Mouse (Mus musculus) midbrain, embryonic 16.5 days (tissue): Measurements from ENCODE around the gene Nrtn. TPM values are rescaled to one million over a fixed set of nuclear protein-coding genes. Genes with fewer than 3 reads are reported as not detected.
A peak's percentile ranks its signal among the peaks of the same experiment; 100 is the strongest.

ENCODE experiments used
- ATAC-seq: fragments of 200-750 bp; cut with Nextera tagmentation; 2 replicates; pipeline ENCODE4 v1.8.0; 2017; ENCODE audit warnings: moderate TSS enrichment
- H3K27ac ChIP-seq: fragments of 300-500 bp; sonication (generic); 2 replicates; pipeline ENCODE4 v1.5.1; 2014; ENCODE audit warnings: mild to moderate bottlenecking, low read length, mixed read lengths
- H3K27me3 ChIP-seq: fragments of 300-500 bp; sonication (generic); 2 replicates; pipeline ENCODE4 v1.6.1; 2014; ENCODE audit warnings: low read depth, low read length, mixed read lengths; ENCODE audit not compliant: control insufficient read depth, insufficient read depth
- H3K36me3 ChIP-seq: fragments of 300-500 bp; sonication (generic); 2 replicates; pipeline ENCODE4 v1.6.1; 2014; ENCODE audit warnings: mild to moderate bottlenecking, low read length, moderate library complexity, mixed read lengths; ENCODE audit not compliant: control insufficient read depth, insufficient read depth
- H3K4me1 ChIP-seq: fragments of 300-500 bp; sonication (generic); 2 replicates; pipeline ENCODE4 v1.6.1; 2014; ENCODE audit warnings: mild to moderate bottlenecking, low read length, mixed read lengths; ENCODE audit not compliant: control insufficient read depth, insufficient read depth
- H3K4me2 ChIP-seq: fragments of 300-500 bp; sonication (generic); 2 replicates; pipeline ENCODE4 v1.6.1; 2014; ENCODE audit warnings: mild to moderate bottlenecking, low read length, mixed read lengths
- H3K4me3 ChIP-seq: fragments of 300-500 bp; sonication (generic); 2 replicates; pipeline ENCODE4 v1.5.1; 2014; ENCODE audit warnings: low read depth, mild to moderate bottlenecking, low read length, moderate library complexity, mixed read lengths
- H3K9ac ChIP-seq: fragments of 300-500 bp; sonication (generic); 2 replicates; pipeline ENCODE4 v1.6.1; 2014; ENCODE audit warnings: low read depth, low read length, mixed read lengths
- H3K9me3 ChIP-seq: fragments of 300-500 bp; sonication (generic); replicated peaks from 2 replicates; pipeline ENCODE4 v1.6.1; 2014; ENCODE audit warnings: mild to moderate bottlenecking, low read length, mixed read lengths; ENCODE audit not compliant: control insufficient read depth, poor library complexity, severe bottlenecking
- WGBS: fragments of 180-500 bp; shearing (Covaris S2); extraction: QIAGEN DNeasy Blood & Tissue Kit; methylation state at CpG from one replicate; pipeline ENCODE4 v1.1.7; 2014; 5-methylcytosine and 5-hydroxymethylcytosine counted together
- polyA plus RNA-seq: library from polyadenylated mRNA; unstranded; fragments of >200 nt; fragmentation: Nextera tagmentation; extraction: Ambion mirVana; gene quantifications from 2 replicates; pipeline ENCODE4 v1.2.1, GENCODE M21; 2015

Nrtn gene
- polyA plus RNA-seq, result 2.5 and 4.0 TPM in 2 replicates

GRCm38 (mm10) chr17:56757416-56758123 lies at the start of gene Nrtn:
Gene Nrtn, minus strand, starts transcription at chr17:56757530.
- under 1% methylated on average over 40 of the region's 48 CpGs for WGBS
- Histone ChIP-seq H3K27me3 (peaks cover 60% of the 10 kb centered on the region), H3K4me1 (peaks cover 17% of the 10 kb centered on the region), H3K27ac (no peak within 1 kb of the TSS), H3K36me3 (no peaks in the 10 kb centered on the region), H3K4me2 (peak within 1 kb of the TSS; percentile 86), H3K9me3 (no peaks in the 10 kb centered on the region), H3K4me3 (peak within 1 kb of the TSS; percentile 47), H3K9ac (peak within 1 kb of the TSS; percentile 61)
- no peak for ATAC-seq

GRCm38 (mm10) chr17:56805784-56806183 lies 48.5 kb upstream of the Nrtn start:
- Histone ChIP-seq H3K4me1 (peaks cover 13% of the 10 kb centered on the region), H3K4me3 (no peak overlapping the region), H3K27me3 (no peaks in the 10 kb centered on the region), H3K27ac (no peak overlapping the region), H3K9me3 (no peaks in the 10 kb centered on the region), H3K9ac (no peak overlapping the region), H3K4me2 (no peak overlapping the region), H3K36me3 (no peaks in the 10 kb centered on the region)
- no peak for ATAC-seq
- WGBS, result 94% methylated on average over 1 of the region's 1 CpGs

- Histone ChIP-seq H3K36me3 (no peaks in the 10 kb centered on the region), H3K27ac (no peak overlapping the region), H3K9me3 (no peaks in the 10 kb centered on the region), H3K4me3 (no peak overlapping the region), H3K4me1 (peaks cover 5% of the 10 kb centered on the region; the same call in 1 of the 2 replicates), H3K4me2 (no peak overlapping the region), H3K9ac (no peak overlapping the region), H3K27me3 (no peaks in the 10 kb centered on the region)
- ATAC-seq, result no peak
- WGBS, result 72% methylated on average over 5 of the region's 5 CpGs
These were observed 47.6 kb upstream of the Nrtn start for GRCm38 (mm10) chr17:56804952-56805351.

- H3K27ac ChIP-seq, result no peak overlapping the region
- WGBS, result 83% methylated on average over 8 of the region's 8 CpGs
These were observed 44.7 kb upstream of the Nrtn start for GRCm38 (mm10) chr17:56802065-56802464.

GRCm38 (mm10) chr17:56799276-56799675 lies 41.9 kb upstream of the Nrtn start:
- no peak overlapping the region for H3K9ac ChIP-seq
- no peak overlapping the region for H3K4me2 ChIP-seq
- no peaks in the 10 kb centered on the region for H3K9me3 ChIP-seq
- no peak for ATAC-seq
- no peak overlapping the region for H3K4me3 ChIP-seq
- H3K4me1 ChIP-seq, result no peaks in the 10 kb centered on the region
- no peak overlapping the region for H3K27ac ChIP-seq
- H3K27me3 ChIP-seq, result no peaks in the 10 kb centered on the region
- 74% methylated on average over 3 of the region's 3 CpGs for WGBS
- no peaks in the 10 kb centered on the region for H3K36me3 ChIP-seq

More at GRCm38 (mm10) chr17:56802065-56802464, 44.7 kb upstream of the Nrtn start:
- no peaks in the 10 kb centered on the region for H3K4me1 ChIP-seq
- no peaks in the 10 kb centered on the region for H3K27me3 ChIP-seq
- H3K4me2 ChIP-seq, result no peak overlapping the region
- no peak overlapping the region for H3K4me3 ChIP-seq
- ATAC-seq, result no peak
- H3K36me3 ChIP-seq, result no peaks in the 10 kb centered on the region
- no peak overlapping the region for H3K9ac ChIP-seq
- H3K9me3 ChIP-seq, result no peaks in the 10 kb centered on the region

GRCm38 (mm10) chr17:56793614-56794319 lies 36.4 kb upstream of the Nrtn start:
- no peak for ATAC-seq
- Histone ChIP-seq H3K27me3 (no peaks in the 10 kb centered on the region), H3K27ac (no peak overlapping the region), H3K9me3 (no peaks in the 10 kb centered on the region), H3K4me3 (no peak overlapping the region), H3K36me3 (no peaks in the 10 kb centered on the region), H3K4me2 (no peak overlapping the region), H3K4me1 (no peaks in the 10 kb centered on the region), H3K9ac (no peak overlapping the region)
- WGBS, result 67% methylated on average over 6 of the region's 6 CpGs

- 81% methylated on average over 3 of the region's 3 CpGs for WGBS
- Histone ChIP-seq H3K9me3 (no peaks in the 10 kb centered on the region), H3K4me1 (no peaks in the 10 kb centered on the region), H3K9ac (no peak overlapping the region), H3K4me2 (no peak overlapping the region), H3K27ac (no peak overlapping the region), H3K27me3 (no peaks in the 10 kb centered on the region), H3K4me3 (no peak overlapping the region), H3K36me3 (no peaks in the 10 kb centered on the region)
- no peak for ATAC-seq
These were observed 35.3 kb upstream of the Nrtn start for GRCm38 (mm10) chr17:56792588-56792987.

GRCm38 (mm10) chr17:56789286-56789685 lies 32.0 kb upstream of the Nrtn start:
- Histone ChIP-seq H3K4me1 (no peaks in the 10 kb centered on the region), H3K27me3 (no peaks in the 10 kb centered on the region), H3K4me3 (no peak overlapping the region), H3K9me3 (no peaks in the 10 kb centered on the region), H3K27ac (no peak overlapping the region), H3K36me3 (no peaks in the 10 kb centered on the region), H3K9ac (no peak overlapping the region), H3K4me2 (no peak overlapping the region)
- ATAC-seq, result no peak
- 89% methylated on average over 6 of the region's 6 CpGs for WGBS

GRCm38 (mm10) chr17:56788886-56789285 lies 31.6 kb upstream of the Nrtn start:
- no peaks in the 10 kb centered on the region for H3K4me1 ChIP-seq
- H3K4me2 ChIP-seq, result no peak overlapping the region
- H3K27ac ChIP-seq, result no peak overlapping the region
- no peaks in the 10 kb centered on the region for H3K27me3 ChIP-seq
- H3K9me3 ChIP-seq, result no peaks in the 10 kb centered on the region
- no peaks in the 10 kb centered on the region for H3K36me3 ChIP-seq
- no peak for ATAC-seq
- no peak overlapping the region for H3K9ac ChIP-seq
- WGBS, result 82% methylated on average over 3 of the region's 3 CpGs
- no peak overlapping the region for H3K4me3 ChIP-seq
